Mouse (Mus musculus): ENCODE measurements around the gene Mri1. TPM values are rescaled to one million over a fixed set of nuclear protein-coding genes. Genes with fewer than 3 reads are reported as not detected.

Gene Mri1
- polyA plus RNA-seq, 1 experiment from 2014 or later = 50.9 TPM

- Histone ChIP-seq H3K9ac (no peak overlapping the region), H3K27ac (ENCODE audit: poor library complexity, severe bottlenecking) (no peak overlapping the region), H3K36me3 (peaks cover 6% of the 10 kb centered on the region; the same call in 1 of the 2 replicates), H3K9me3 (replicated peaks) (no peaks in the 10 kb centered on the region), H3K4me3 (no peak overlapping the region), H3K4me2 (no peak overlapping the region), H3K27me3 (replicated peaks) (no peaks in the 10 kb centered on the region), H3K4me1 (replicated peaks) (peaks cover 16% of the 10 kb centered on the region)
- 72% methylated on average over 4 of the region's 4 CpGs for WGBS
- ATAC-seq (ENCODE audit: insufficient number of reproducible peaks, low FRiP score) = no peak
Observed at GRCm38 (mm10) chr8:84272302-84272701, 15.2 kb upstream of the Mri1 start.

- under 1% methylated on average over 44 of the region's 44 CpGs for WGBS
- peak; percentile 100 for ATAC-seq (ENCODE audit: insufficient number of reproducible peaks, low FRiP score)
- H3K36me3 ChIP-seq = peaks cover 27% of the 10 kb centered on the region
Observed at GRCm38 (mm10) chr8:84269950-84270773, 13.0 kb upstream of the Mri1 start, which contains the start of gene Ccdc130. Gene Ccdc130, minus strand, starts transcription at chr8:84270380.

GRCm38 (mm10) chr8:84261098-84261497 is 4.0 kb upstream of the Mri1 start:
- Histone ChIP-seq H3K4me1 (replicated peaks) (peaks cover 12% of the 10 kb centered on the region), H3K36me3 (peaks cover 82% of the 10 kb centered on the region), H3K4me2 (no peak overlapping the region), H3K4me3 (no peak overlapping the region), H3K9ac (no peak overlapping the region), H3K9me3 (replicated peaks) (no peaks in the 10 kb centered on the region), H3K27ac (ENCODE audit: poor library complexity, severe bottlenecking) (no peak overlapping the region), H3K27me3 (replicated peaks) (no peaks in the 10 kb centered on the region)
- WGBS = 92% methylated on average over 4 of the region's 4 CpGs
- ATAC-seq (ENCODE audit: insufficient number of reproducible peaks, low FRiP score) = no peak

More at GRCm38 (mm10) chr8:84269950-84270773, 13.0 kb upstream of the Mri1 start, which contains the start of gene Ccdc130:
- H3K27ac ChIP-seq (ENCODE audit: poor library complexity, severe bottlenecking) = 0 out of 2 replicates have a peak within 1 kb of the TSS, but pooled peaks have one; percentile 55
- peaks cover 11% of the 10 kb centered on the region for H3K4me1 ChIP-seq (replicated peaks)
- H3K9ac ChIP-seq = peak within 1 kb of the TSS; percentile 89
- H3K4me3 ChIP-seq = peak within 1 kb of the TSS; percentile 94
- peak within 1 kb of the TSS; percentile 75 for H3K4me2 ChIP-seq
- H3K9me3 ChIP-seq (replicated peaks) = no peaks in the 10 kb centered on the region
- H3K27me3 ChIP-seq (replicated peaks) = no peaks in the 10 kb centered on the region

GRCm38 (mm10) chr8:84256458-84256821 is 686 bp downstream of the Mri1 start:
- peaks cover 76% of the 10 kb centered on the region for H3K36me3 ChIP-seq
- H3K27ac ChIP-seq (ENCODE audit: poor library complexity, severe bottlenecking) = peak overlapping the region; percentile 93
- ATAC-seq (ENCODE audit: insufficient number of reproducible peaks, low FRiP score) = peak; percentile 70
- 12% methylated on average over 6 of the region's 6 CpGs for WGBS
- H3K27me3 ChIP-seq (replicated peaks) = no peaks in the 10 kb centered on the region
- H3K4me3 ChIP-seq = peak overlapping the region; percentile 88
- H3K9me3 ChIP-seq (replicated peaks) = no peaks in the 10 kb centered on the region
- peak overlapping the region; percentile 96 for H3K4me2 ChIP-seq
- peaks cover 16% of the 10 kb centered on the region for H3K4me1 ChIP-seq (replicated peaks)
- peak overlapping the region; percentile 94 for H3K9ac ChIP-seq

- Histone ChIP-seq H3K36me3 (peaks cover 74% of the 10 kb centered on the region), H3K4me1 (replicated peaks) (peaks cover 16% of the 10 kb centered on the region), H3K9ac (peak overlapping the region; percentile 94; the same call in 1 of the 2 replicates), H3K4me3 (peak overlapping the region; percentile 88), H3K9me3 (replicated peaks) (no peaks in the 10 kb centered on the region), H3K27me3 (replicated peaks) (no peaks in the 10 kb centered on the region), H3K4me2 (peak overlapping the region; percentile 96), H3K27ac (ENCODE audit: poor library complexity, severe bottlenecking) (no peak overlapping the region)
- no peak for ATAC-seq (ENCODE audit: insufficient number of reproducible peaks, low FRiP score)
- WGBS = 83% methylated on average over 3 of the region's 3 CpGs
Observed at GRCm38 (mm10) chr8:84255858-84256257, 1.3 kb downstream of the Mri1 start.

- Histone ChIP-seq H3K4me2 (peak within 1 kb of the TSS; percentile 83), H3K9me3 (replicated peaks) (no peaks in the 10 kb centered on the region), H3K4me3 (peak within 1 kb of the TSS; percentile 69), H3K27me3 (replicated peaks) (no peaks in the 10 kb centered on the region), H3K4me1 (replicated peaks) (peaks cover 3% of the 10 kb centered on the region; the same call in 1 of the 2 replicates), H3K27ac (ENCODE audit: poor library complexity, severe bottlenecking) (peak within 1 kb of the TSS; percentile 62), H3K36me3 (peaks cover 68% of the 10 kb centered on the region), H3K9ac (peak within 1 kb of the TSS; percentile 79)
- 4% methylated on average over 52 of the region's 52 CpGs for WGBS
- peak; percentile 94 for ATAC-seq (ENCODE audit: insufficient number of reproducible peaks, low FRiP score)
Observed at GRCm38 (mm10) chr8:84249257-84250170, 7.6 kb downstream of the Mri1 start, which contains the start of gene D8Ertd738e. Gene D8Ertd738e, minus strand, starts transcription at chr8:84249719.

- ATAC-seq (ENCODE audit: insufficient number of reproducible peaks, low FRiP score) = no peak
- Histone ChIP-seq H3K4me1 (replicated peaks) (peaks cover 23% of the 10 kb centered on the region), H3K4me2 (no peak overlapping the region), H3K27me3 (replicated peaks) (no peaks in the 10 kb centered on the region), H3K9ac (no peak overlapping the region), H3K27ac (ENCODE audit: poor library complexity, severe bottlenecking) (no peak overlapping the region; the same call in 1 of the 2 replicates), H3K4me3 (no peak overlapping the region), H3K36me3 (peaks cover 29% of the 10 kb centered on the region), H3K9me3 (replicated peaks) (no peaks in the 10 kb centered on the region)
- 59% methylated on average over 2 of the region's 2 CpGs for WGBS
Observed at GRCm38 (mm10) chr8:84241821-84242220, 15.3 kb downstream of the Mri1 start.

GRCm38 (mm10) chr8:84241167-84241566 is 16.0 kb downstream of the Mri1 start:
- H3K4me2 ChIP-seq = no peak overlapping the region
- H3K36me3 ChIP-seq = peaks cover 23% of the 10 kb centered on the region
- peaks cover 25% of the 10 kb centered on the region for H3K4me1 ChIP-seq (replicated peaks)
- no peaks in the 10 kb centered on the region for H3K9me3 ChIP-seq (replicated peaks)
- no peaks in the 10 kb centered on the region for H3K27me3 ChIP-seq (replicated peaks)
- ATAC-seq (ENCODE audit: insufficient number of reproducible peaks, low FRiP score) = no peak
- H3K9ac ChIP-seq = no peak overlapping the region
- 32% methylated on average over 6 of the region's 6 CpGs for WGBS
- no peak overlapping the region for H3K4me3 ChIP-seq
- H3K27ac ChIP-seq (ENCODE audit: poor library complexity, severe bottlenecking) = no peak overlapping the region

- Histone ChIP-seq H3K9ac (peak overlapping the region; percentile 74), H3K27ac (ENCODE audit: poor library complexity, severe bottlenecking) (peak overlapping the region; percentile 64; the same call in 1 of the 2 replicates), H3K9me3 (replicated peaks) (no peaks in the 10 kb centered on the region), H3K4me2 (peak overlapping the region; percentile 80), H3K27me3 (replicated peaks) (no peaks in the 10 kb centered on the region), H3K4me3 (peak overlapping the region; percentile 66), H3K4me1 (replicated peaks) (peaks cover 35% of the 10 kb centered on the region), H3K36me3 (peaks cover 18% of the 10 kb centered on the region)
- 14% methylated on average over 19 of the region's 19 CpGs for WGBS
- no peak for ATAC-seq (ENCODE audit: insufficient number of reproducible peaks, low FRiP score)
Observed at GRCm38 (mm10) chr8:84237542-84238229, 19.4 kb downstream of the Mri1 start.

- Histone ChIP-seq H3K27ac (ENCODE audit: poor library complexity, severe bottlenecking) (peak within 1 kb of the TSS; percentile 64), H3K4me1 (replicated peaks) (peaks cover 32% of the 10 kb centered on the region), H3K9ac (peak within 1 kb of the TSS; percentile 92), H3K9me3 (replicated peaks) (no peaks in the 10 kb centered on the region), H3K27me3 (replicated peaks) (no peaks in the 10 kb centered on the region), H3K4me3 (peak within 1 kb of the TSS; percentile 79), H3K36me3 (peaks cover 24% of the 10 kb centered on the region), H3K4me2 (peak within 1 kb of the TSS; percentile 86)
- WGBS = under 1% methylated on average over 35 of the region's 35 CpGs
- peak; percentile 98 for ATAC-seq (ENCODE audit: insufficient number of reproducible peaks, low FRiP score)
Observed at GRCm38 (mm10) chr8:84236998-84237473, 20.1 kb downstream of the Mri1 start, which contains the start of gene Zswim4. Gene Zswim4, minus strand, starts transcription at chr8:84237055.

Data from heart, embryonic 12.5 days (tissue).